Mouse (Mus musculus): ENCODE results near the gene Cpt2.

Cpt2 gene

DNA sequence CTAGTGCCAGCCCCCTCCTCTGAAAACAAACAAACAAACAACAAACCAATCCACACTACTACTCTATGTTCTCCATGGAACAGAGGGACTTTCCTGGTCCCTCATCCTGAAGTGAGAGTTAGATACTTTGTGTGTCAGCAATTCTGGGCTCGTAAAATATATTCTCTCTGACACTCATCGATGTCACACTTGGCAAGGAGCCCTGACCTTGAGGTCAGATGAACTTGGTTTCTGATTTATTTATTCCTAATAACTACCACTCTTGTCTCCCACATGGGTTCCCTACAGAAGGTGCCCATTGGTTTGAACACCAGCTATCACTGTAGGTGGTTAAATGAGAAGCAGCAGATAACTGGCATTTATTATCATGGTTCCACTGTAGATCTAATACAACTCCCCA is 3.1 kb downstream of the Cpt2 start:
- DNase-seq, result no peak

DNA sequence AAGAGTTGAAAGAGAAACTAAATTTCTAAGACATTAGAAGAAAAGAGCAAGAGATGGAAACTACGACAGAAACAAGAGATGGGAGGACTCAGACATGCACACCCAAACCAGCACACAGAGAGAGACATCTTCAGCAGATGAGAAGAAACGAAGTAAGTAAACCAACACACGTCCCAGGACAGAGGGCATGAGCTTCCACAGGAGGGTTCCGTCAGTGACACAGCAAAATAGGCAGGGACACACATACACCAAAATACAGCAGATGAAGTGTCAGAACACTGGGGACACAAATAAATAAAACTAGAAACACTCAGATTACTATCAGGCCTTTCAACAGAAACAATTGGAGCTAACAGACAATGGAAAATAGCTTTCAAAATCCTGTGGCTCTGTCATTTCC is 13.4 kb downstream of the Cpt2 start:
- DNase-seq, result no peak

DNA sequence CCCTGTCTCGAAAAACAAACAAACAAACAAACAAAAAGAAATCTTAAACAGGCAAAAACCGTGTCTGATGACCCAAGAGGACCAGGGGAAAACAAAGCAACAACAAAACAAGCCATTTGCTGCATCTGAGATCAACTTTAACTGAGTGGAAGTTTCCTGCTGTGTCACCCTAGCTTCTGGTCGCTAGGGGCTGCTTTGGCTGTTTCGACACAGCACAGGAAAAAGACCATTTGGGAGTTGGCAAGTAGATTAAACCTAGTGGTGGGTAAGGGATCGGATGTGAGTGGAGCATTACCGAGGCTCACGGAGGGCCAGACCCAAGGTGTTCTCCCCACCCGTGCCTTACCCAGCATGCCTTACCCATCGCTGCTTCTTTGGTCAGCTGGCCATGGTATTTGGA is 16.8 kb downstream of the Cpt2 start:
- no peak for DNase-seq

DNA sequence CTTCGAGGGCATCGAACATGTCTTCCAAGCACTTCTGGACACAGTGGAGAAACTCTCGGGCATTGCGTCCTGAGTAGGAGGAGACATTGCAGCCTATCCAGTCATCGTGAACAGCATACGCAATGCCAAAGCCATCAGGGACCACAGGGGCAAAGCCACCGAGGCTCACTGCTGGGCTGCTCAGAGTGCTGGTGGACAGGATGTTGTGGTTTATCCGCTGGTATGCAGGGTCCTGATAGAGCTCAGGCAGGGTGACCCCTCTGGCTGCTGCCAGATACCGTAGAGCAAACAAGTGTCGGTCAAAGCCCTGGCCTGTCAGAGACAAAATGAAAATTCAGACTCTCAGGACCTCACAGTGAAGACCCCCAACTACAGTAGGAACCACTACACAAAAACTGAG is 19.2 kb downstream of the Cpt2 start:
- DNase-seq, result no peak

DNA sequence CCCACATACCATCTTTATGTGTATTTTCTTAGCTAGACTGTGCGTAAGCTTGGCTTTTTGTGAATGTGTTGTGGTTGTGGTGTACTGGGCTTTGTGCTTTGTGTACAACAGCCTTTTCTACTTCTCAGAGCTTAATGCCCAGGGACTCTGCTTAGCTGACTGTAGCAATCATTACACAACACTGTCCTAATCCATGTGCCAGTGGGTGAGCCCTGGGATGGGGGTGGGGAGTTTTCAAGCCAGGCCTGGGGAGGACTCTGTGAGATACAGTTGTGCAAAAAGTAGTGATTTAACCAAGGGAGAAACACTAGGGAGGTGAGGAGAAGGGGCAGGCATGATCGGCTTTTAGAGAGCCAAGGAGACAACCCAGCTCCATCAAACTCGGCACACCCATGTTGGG is 23.2 kb downstream of the Cpt2 start:
- DNase-seq, result no peak

DNA sequence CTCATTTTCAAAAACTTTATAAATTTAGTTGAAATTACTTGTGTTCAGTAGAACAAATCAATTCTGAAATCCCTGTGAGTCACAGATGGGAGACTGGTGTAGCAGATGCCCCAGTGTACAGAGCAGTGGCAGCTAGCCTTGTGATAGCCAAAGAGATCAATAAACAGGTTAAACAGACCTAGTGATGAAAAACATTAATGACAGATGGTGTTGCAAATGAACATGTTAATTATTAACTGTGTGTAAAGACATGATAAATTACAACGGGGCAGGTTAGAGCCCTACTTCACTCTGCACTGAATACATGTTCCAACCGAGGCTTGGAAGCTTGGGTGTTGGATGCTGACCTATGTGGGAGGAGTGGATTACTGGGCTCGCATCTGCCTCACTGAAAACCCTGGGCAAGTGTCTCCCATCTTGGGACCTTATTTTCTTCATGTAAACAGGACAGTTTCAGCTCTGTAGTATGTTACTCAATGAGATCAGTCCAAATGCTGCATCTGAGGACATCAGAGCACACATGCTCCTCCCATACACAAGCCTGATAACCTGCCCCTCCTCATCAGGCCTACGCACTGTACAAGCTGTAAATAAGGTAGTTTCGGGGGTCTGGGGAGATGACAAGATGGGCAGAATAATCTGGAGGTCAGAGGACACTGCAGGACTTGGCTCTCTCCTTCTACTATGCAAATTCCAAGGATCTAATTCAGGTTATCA is 24.0 kb downstream of the Cpt2 start:
- DNase-seq, result no peak

DNA sequence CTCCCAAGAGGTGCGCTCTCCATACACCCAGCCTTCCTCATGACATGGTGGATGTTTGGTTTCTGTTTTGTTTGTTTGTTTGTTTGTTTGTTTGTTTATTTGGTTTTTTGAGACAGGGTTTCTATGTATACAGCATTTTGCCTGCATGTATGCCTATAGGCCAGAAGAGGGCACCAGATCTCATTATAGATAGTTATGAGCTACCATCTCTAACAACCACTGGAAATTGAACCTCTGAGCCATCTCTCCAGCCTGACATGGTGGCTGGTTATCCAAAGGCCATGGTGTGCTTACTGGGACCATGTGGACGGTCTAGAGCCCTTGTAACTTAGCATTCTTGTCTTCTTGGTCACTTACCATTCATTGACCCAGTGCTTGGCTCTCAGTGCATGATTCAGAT is 30.7 kb downstream of the Cpt2 start:
- no peak for DNase-seq

DNA sequence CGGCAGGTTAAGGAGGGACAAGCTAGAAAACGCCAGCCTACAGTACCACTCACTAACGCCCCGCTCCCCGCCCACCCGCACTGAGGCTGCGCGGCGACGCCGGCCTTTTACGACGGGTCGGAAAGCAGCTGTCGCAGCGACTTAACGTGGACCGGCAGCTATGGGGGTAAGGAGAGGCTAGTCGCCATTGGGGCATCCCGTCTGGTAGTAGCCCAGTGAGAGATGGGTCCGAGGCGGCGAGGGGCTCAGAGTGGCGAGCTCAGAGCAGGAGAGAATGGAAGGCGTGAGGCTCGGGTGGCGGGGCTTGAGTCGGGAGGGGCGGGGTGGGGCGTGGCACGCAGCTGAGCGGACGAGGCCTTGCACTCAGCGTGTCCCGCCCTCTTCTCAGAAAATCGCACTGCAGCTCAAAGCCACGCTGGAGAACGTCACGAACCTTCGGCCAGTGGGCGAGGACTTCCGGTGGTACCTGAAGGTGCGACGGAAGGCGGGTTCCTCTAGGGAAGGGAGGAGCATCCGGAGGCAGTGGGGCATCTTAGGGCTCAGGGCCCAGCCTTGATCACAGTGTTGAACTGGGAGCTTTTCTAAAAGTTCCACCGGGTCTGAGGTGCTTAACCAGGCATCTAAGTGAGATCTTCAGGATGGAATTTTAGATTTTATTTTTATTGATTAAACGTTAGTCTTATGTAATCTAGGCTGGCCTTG is 33.5 kb downstream of the Cpt2 start, which contains the start of gene 0610037L13Rik:
Gene 0610037L13Rik (plus strand): TSS at position 83 of the 702 bp plus-strand sequence.
- peak; percentile 89 to 95 for DNase-seq

DNA sequence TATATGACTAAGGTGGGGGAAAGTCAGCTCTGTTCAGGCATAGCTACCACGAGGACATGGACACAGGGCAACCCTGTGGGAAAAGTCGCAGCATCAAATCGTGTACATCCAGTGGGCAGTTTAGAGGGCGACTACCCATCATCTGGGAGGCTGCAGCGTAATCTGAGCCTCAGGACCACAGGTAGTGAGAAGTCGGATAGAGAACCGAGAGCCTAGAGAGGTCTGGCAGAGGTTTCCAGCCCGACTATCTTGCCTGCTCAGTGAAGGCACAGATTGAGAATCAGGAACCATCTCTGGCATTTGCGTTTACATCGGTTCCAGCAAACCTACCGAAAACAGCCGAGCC is 34.1 kb downstream of the Cpt2 start:
- no peak for DNase-seq

DNA sequence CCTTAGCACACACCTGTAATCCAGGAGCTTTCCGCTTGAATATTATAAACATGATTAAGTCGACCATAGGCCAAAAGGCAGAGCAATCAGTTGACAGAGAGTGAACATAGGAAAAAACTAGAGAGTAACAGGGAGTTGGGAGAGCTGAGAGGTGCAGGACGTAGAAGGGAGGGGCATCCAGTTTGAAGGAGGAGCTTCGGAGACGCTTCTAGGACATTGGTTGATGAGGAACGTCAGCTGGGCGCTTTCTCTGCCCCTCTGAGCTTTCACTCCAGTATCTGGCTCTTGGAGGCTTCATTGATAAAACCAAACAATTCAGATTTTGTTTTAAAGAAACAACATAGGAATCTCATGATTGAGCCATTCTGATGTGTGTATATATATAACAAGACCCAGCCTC is 37.0 kb downstream of the Cpt2 start:
- no peak for DNase-seq

DNA sequence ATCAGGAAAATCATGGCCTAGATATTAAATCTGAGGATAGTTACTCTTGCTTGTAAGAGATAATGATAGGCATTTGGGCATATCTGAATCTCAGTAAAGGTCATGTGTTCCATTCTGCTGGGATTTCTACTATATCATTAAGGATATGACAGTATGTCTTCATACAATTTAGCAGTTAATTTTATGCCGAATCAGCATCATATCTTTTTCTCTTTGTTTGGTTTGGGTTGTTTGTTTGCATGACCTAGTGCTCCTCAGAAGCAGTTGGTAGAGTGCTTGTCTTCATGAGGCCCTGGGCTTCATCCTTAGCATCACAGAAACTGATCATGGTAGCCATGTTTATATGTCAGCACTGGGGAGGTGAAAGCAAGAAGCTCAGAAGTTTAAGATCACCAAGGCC is 41.8 kb downstream of the Cpt2 start:
- no peak for DNase-seq

DNA sequence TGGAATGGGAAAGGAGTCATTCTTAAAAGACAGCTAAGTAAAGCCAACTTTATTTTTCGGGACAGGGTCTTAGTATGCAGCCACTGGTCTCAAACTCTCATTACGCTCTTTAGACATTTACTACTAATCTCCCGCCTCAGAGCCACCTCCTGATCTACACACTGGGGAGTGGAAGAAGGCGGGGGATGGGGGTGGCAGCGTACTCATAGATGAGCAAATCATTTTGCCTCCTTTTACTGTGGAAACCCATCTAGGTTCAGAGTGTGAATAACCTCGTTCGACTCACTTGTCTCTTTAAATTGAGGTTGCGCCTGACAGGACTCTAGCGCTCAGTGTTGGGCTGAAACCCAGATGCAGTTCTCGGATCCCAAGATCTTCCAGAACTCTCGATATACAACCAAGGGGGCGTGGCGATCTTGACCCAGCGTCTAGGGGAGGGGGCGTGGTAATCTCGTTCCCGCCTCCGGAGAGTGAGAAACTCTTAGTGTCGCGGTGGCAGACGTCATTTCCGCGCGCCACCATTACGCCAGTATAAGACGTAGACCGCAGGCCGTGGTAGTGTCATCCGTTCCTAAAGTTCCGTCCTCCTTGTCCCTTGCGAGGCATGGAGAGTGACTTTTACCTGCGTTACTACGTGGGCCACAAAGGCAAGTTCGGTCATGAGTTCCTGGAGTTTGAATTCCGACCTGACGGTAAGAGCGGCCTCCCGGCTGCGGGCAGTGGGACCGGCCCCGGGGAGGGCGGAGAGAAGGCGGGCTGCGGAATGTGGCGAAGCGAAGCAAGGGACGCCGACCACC is 44.0 kb downstream of the Cpt2 start, which contains the start of gene Magoh:
Gene Magoh (plus strand): TSS at position 502 of the 797 bp plus-strand sequence.
- DNase-seq, result peak; percentile 92 to 94

DNA sequence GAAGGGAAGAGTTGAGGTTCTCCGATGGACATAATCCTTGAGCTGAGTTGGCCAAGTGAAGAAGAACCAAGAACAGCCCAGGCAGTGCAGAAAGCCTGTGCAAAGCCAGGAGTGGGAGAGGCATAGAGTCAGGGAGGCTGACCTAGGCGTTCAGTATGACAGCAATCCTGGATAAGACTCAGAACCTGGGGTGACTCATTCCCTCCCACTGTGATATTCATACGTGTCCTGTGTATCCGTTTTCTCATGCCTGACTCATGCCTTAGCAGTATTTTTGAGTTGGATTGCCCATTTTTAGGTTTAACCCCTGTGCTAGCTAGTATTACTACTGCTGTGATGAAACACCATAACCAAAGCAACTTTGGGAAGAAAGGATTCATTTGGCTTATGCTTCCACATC is 58.5 kb downstream of the Cpt2 start:
- no peak for DNase-seq

DNA sequence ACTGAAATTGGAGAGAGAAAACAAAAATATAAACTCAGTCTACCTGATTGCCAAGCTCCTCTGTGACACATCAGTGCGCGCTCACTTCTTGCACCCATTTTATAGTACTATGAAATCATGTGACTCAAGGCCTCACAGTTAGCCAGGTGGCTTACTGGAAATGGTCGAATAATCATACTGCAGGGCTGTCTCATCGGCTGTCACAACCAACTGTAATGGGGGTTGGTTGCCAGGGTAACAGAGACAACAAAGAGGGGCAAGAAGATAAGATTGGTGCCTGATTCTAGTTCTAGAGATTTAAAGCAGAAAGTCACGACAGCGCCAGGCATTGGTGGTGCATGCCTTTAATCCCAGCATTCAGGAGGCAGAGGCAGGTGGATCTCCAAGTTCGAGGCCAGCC is 64.4 kb downstream of the Cpt2 start:
- DNase-seq, result no peak

DNA sequence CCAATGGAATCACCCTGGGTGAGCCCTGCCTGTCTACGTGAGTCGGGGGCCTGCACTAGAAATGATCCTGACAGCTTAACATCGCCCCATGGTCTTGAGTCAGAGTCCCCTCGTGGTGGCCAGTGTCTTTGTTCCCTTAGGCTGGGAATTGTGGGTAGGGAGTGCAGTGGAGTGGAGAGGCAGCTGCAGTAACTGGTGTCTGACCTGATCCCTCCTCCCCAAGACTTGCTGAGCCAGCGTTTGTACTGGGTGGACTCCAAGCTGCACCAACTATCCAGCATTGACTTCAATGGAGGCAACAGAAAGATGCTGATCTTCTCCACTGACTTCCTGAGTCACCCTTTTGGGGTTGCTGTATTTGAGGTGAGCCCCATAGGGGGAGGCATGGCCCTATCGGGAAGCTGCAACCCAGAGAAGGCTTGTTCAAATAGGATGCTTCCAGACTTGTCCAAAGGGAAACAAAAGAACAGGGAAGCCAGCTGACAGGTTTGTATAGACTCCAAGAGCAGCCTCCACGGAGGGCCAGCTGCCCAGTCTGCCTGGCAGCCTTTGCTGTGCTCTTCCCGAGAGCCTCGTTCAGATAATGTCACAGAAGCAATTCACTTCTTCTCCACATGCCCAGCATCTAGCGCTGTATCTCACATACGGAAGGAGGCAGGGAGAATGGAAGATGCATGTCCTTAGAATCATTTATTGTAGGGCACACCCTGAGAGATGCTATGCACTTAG is 66.3 kb downstream of the Cpt2 start:
- DNase-seq, result no peak

Measured in thymus, postnatal 36 days (tissue).